Comparison of ENCODE assay signal across 13 mouse cellular contexts in genomic region chr5:34973560-34974317, GRCm38 (mm10). TPM values are rescaled to one million over a fixed set of nuclear protein-coding genes. Genes with fewer than 3 reads are reported as not detected.
DNase-seq lines count a peak whose midpoint lies in the region; ATAC-seq and TF ChIP-seq lines count a peak whose summit lies in the region.
"Had no signal": no experiment of that assay in that cellular context is flagged by ENCODE, and none has a peak within 500 bp of the region (broad histone marks: within the 10 kb centered on the region; RNA-seq: fewer than 3 reads in every experiment).

No protein-coding gene starts in this region.

- H3K4me3 ChIP-seq in myocyte = no peak overlapping the region
- H3K4me3 ChIP-seq: hindbrain, embryonic 13.5 days; limb, embryonic 13.5 days had no signal

- no peak for DNase-seq in frontal cortex, postnatal 10 days (ENCODE audit: low spot score in 2 of 2)
- DNase-seq in kidney, adult 9 months = peak; percentile 12
- no peak for DNase-seq in kidney, adult 18-20 months
- no peak for DNase-seq in thymus, postnatal 36 days
- DNase-seq: adrenal gland, postnatal 10 days; B cell, adult 2 months; gastrocnemius, postnatal 10 days had no signal

- H3K79me2 ChIP-seq in myocyte (ENCODE audit: control insufficient read depth, insufficient read depth) = no peaks in the 10 kb centered on the region

- TF ChIP-seq POLR2A in myocyte (IDR thresholded peaks at IDR 0.05; ENCODE audit: insufficient read length, low read depth) = no peak

- peak overlapping the region; percentile 32 for H3K4me2 ChIP-seq in myocyte (ENCODE audit: low read depth)
- H3K4me2 ChIP-seq: hindbrain, embryonic 13.5 days; limb, embryonic 13.5 days had no signal

- peaks cover 9% of the 10 kb centered on the region for H3K36me3 ChIP-seq in myocyte (ENCODE audit: control insufficient read depth, insufficient read depth)

- peak; percentile 38; the same call in 1 of the 2 replicates for ATAC-seq in frontal cortex, adult (ENCODE audit: low TSS enrichment)
- ATAC-seq in erythroblast, adult 5-6 weeks (replicated peaks; ENCODE audit: low FRiP score, poor library complexity, severe bottlenecking) = 0 out of 2 replicates have a peak, but pooled peaks have one; percentile 14
- no peak for ATAC-seq in cerebellum, adult (ENCODE audit: insufficient number of reproducible peaks, low FRiP score, low TSS enrichment)

- H3K27me3 ChIP-seq in myocyte (ENCODE audit: control insufficient read depth, insufficient read depth, insufficient read length) = no peaks in the 10 kb centered on the region
- H3K27me3 ChIP-seq: hindbrain, embryonic 13.5 days; limb, embryonic 13.5 days had no signal

- H3ac ChIP-seq in myocyte (ENCODE audit: control insufficient read depth, insufficient read length) = no peak overlapping the region

TF ChIP-seq in myocyte, 11 proteins besides CTCF, POLR2A, EP300 and RAD21:
- no peak for TF ChIP-seq TCF3 (IDR thresholded peaks at IDR 0.05; ENCODE audit: insufficient read length, low read depth)
- TF ChIP-seq USF1 (IDR thresholded peaks at IDR 0.05; ENCODE audit: low read depth) = peak; percentile 48

RNA-seq across cellular contexts. Expression of gene Rgs12, which starts 24.5 kb away (rescaled TPM):
- total RNA-seq in erythroblast, adult 5-6 weeks (2015; ENCODE audit: low replicate concordance) = 6.7 and 13.6 TPM in 2 replicates
- 23.3 and 25.0 TPM in 2 replicates for total RNA-seq in erythroblast, adult 5-6 weeks (2017; ENCODE audit: low replicate concordance)
- 30.5 TPM for polyA plus RNA-seq in myocyte (2012; fragmentation: generic; extraction: Trizol)
